Mouse (Mus musculus) CH12.LX (cell line): ENCODE measurements around the gene Abhd15. TPM values are rescaled to one million over a fixed set of nuclear protein-coding genes. Genes with fewer than 3 reads are reported as not detected.

Experiments
- DNase-seq: peaks from one replicate; pipeline ENCODE4 v3.0.0-alpha.2; 2013; ENCODE audit errors: extremely low read depth
- H3K27ac ChIP-seq: 2 replicates; pipeline ENCODE4 v1.5.1; 2012; ENCODE audit warnings: low read depth, mild to moderate bottlenecking, control low read depth, moderate library complexity; ENCODE audit not compliant: insufficient read depth
- H3K27me3 ChIP-seq: replicated peaks from 2 replicates; pipeline ENCODE3; 2012; ENCODE audit warnings: inconsistent platforms
- H3K36me3 ChIP-seq, 2 experiments: replicated peaks in 1 of 2; 2 replicates each; pipeline versions ENCODE3 to v1.6.1; 2012; ENCODE audit warnings: inconsistent platforms in 1 of 2, low read length in 1 of 2, mild to moderate bottlenecking in 1 of 2, mixed read lengths in 1 of 2, moderate library complexity in 1 of 2; ENCODE audit not compliant: control insufficient read depth in 1 of 2, insufficient read depth in 1 of 2
- H3K4me1 ChIP-seq, 2 experiments: 2 replicates each; pipeline ENCODE4 v1.6.1; 2012; ENCODE audit warnings: inconsistent platforms in 1 of 2, moderate library complexity in 1 of 2; ENCODE audit not compliant: insufficient read depth in 2 of 2, control insufficient read depth in 1 of 2
- H3K4me2 ChIP-seq: 2 replicates; pipeline ENCODE4 v1.6.1; 2012; ENCODE audit warnings: low read depth, mild to moderate bottlenecking, control low read depth; ENCODE audit not compliant: poor library complexity, insufficient read depth, severe bottlenecking
- H3K4me3 ChIP-seq, 3 experiments: fragments of 150-350 bp in 1 of 3; sonication (generic) in 1 of 3; replicated peaks in 1 of 3; 2 replicates each; pipeline versions ENCODE3 to v1.5.1; 2011 to 2012; ENCODE audit warnings: low read depth in 2 of 3, low read length in 2 of 3, mild to moderate bottlenecking in 2 of 3, moderate library complexity in 2 of 3, control low read depth in 1 of 3, improper control_type of control experiment in 1 of 3, inconsistent platforms in 1 of 3, mixed read lengths in 1 of 3; ENCODE audit not compliant: poor library complexity in 1 of 3
- H3K79me2 ChIP-seq: replicated peaks from 2 replicates; pipeline ENCODE4 v1.6.1; 2012; ENCODE audit warnings: mild to moderate bottlenecking, moderate library complexity; ENCODE audit not compliant: control insufficient read depth, poor library complexity, insufficient read depth, severe bottlenecking; ENCODE audit errors: extremely low read depth
- H3K9ac ChIP-seq: 2 replicates; pipeline ENCODE4 v1.6.1; 2012; ENCODE audit warnings: low read depth, mild to moderate bottlenecking, control low read depth, moderate library complexity; ENCODE audit not compliant: insufficient read depth
- H3K9me3 ChIP-seq: replicated peaks from 2 replicates; pipeline ENCODE3; 2012; ENCODE audit warnings: low read length, inconsistent platforms, mixed read lengths
- CHD1 ChIP-seq: IDR thresholded peaks from 2 replicates; pipeline ENCODE4 v1.6.1; 2012; ENCODE audit warnings: low read depth, low read length, improper control_type of control experiment, inconsistent platforms
- E2F4 ChIP-seq: IDR thresholded peaks from 2 replicates; pipeline ENCODE4 v1.6.1; 2011; ENCODE audit warnings: low read depth, low read length, improper control_type of control experiment; ENCODE audit not compliant: insufficient replicate concordance
- ELF1 ChIP-seq: IDR thresholded peaks from 2 replicates; pipeline ENCODE4 v1.6.1; 2014; ENCODE audit warnings: low read depth, mild to moderate bottlenecking, inconsistent platforms, low read length, improper control_type of control experiment
- EP300 ChIP-seq: IDR thresholded peaks from 2 replicates; pipeline ENCODE4 v1.6.1; 2011; ENCODE audit warnings: low read length, improper control_type of control experiment
- ETS1 ChIP-seq: conservative IDR thresholded peaks from 2 replicates; pipeline ENCODE4 v1.6.1; 2012; ENCODE audit warnings: low read depth, mild to moderate bottlenecking, inconsistent platforms, low read length, improper control_type of control experiment, moderate library complexity
- IRF4 ChIP-seq: IDR thresholded peaks from 2 replicates; pipeline ENCODE4 v1.6.1; 2014; ENCODE audit warnings: low read depth, mild to moderate bottlenecking, inconsistent platforms, low read length, improper control_type of control experiment
- JUN ChIP-seq: IDR thresholded peaks from 2 replicates; pipeline ENCODE4 v1.6.1; 2011; ENCODE audit warnings: low read depth, mild to moderate bottlenecking, low read length, improper control_type of control experiment, moderate library complexity; ENCODE audit not compliant: insufficient read depth
- MAX ChIP-seq: IDR thresholded peaks from 2 replicates; pipeline ENCODE4 v1.6.1; 2011; ENCODE audit warnings: low read length, improper control_type of control experiment
- MAZ ChIP-seq: IDR thresholded peaks from 2 replicates; pipeline ENCODE4 v1.6.1; 2012; ENCODE audit warnings: low read depth, mild to moderate bottlenecking, inconsistent platforms, low read length, improper control_type of control experiment, moderate library complexity
- TCF12 ChIP-seq: IDR thresholded peaks from 2 replicates; pipeline ENCODE4 v1.6.1; 2014; ENCODE audit warnings: low read depth, mild to moderate bottlenecking, inconsistent platforms, low read length, improper control_type of control experiment
- UBTF ChIP-seq: IDR thresholded peaks from 2 replicates; pipeline ENCODE4 v1.6.1; 2012; ENCODE audit warnings: low read depth, mild to moderate bottlenecking, inconsistent platforms, low read length, improper control_type of control experiment, moderate library complexity
- USF1 ChIP-seq: IDR thresholded peaks from 2 replicates; pipeline ENCODE4 v1.6.1; 2014; ENCODE audit warnings: low read depth, mild to moderate bottlenecking, inconsistent platforms, low read length, improper control_type of control experiment
- USF2 ChIP-seq: conservative IDR thresholded peaks from 2 replicates; pipeline ENCODE4 v1.6.1; 2011; ENCODE audit warnings: low read depth, low read length, improper control_type of control experiment
- ZMIZ1 ChIP-seq: IDR thresholded peaks from 2 replicates; pipeline ENCODE4 v1.6.1; 2012; ENCODE audit warnings: low read depth, mild to moderate bottlenecking, inconsistent platforms, low read length, improper control_type of control experiment
- dilution Hi-C: fragments of 300-500 bp; cut with MboI; formaldehyde crosslinking; loops from 2 replicates; pipeline ENCODE4 v1.14.3; 2020; ENCODE audit warnings: low sequenced_read_pairs; ENCODE audit not compliant: extremely low pct_unique_long_range_greater_than_20kb, extremely low pct_ligation_motif_present
- in situ Hi-C: fragments of 300-500 bp; cut with MboI; formaldehyde crosslinking; loops from 3 replicates; pipeline ENCODE4 v1.14.3; 2019; ENCODE audit warnings: low sequenced_read_pairs, low pct_ligation_motif_present, low pct_unique_long_range_greater_than_20kb, mixed read lengths
- polyA plus RNA-seq: library from polyadenylated mRNA; unstranded; fragments of >175 nt; gene quantifications from 2 replicates; pipeline ENCODE4 v1.2.1, GENCODE M21; 2012; ENCODE audit warnings: low read depth; ENCODE audit not compliant: insufficient read length
- total RNA-seq, 2 experiments: library from RNA; depleted of rRNA; stranded (reverse); fragments of 300-350 nt in 1 of 2; fragments of >200 nt in 1 of 2; gene quantifications; 2 replicates each; pipeline ENCODE4 v1.2.3; 2012 to 2014

Gene Abhd15
- total and polyA plus RNA-seq, 3 experiments: 0.11 to 0.38 (median 0.23) TPM

GRCm38 (mm10) chr11:77486798-77487197, 28.1 kb upstream of the Abhd15 start:
- Histone ChIP-seq H3K27ac (no peak overlapping the region), H3K4me3 (no peak overlapping the region), H3K9me3 (no peaks in the 10 kb centered on the region), H3K27me3 (peaks cover 49% of the 10 kb centered on the region), H3K79me2 (no peaks in the 10 kb centered on the region), H3K9ac (no peak overlapping the region), H3K4me2 (no peak overlapping the region), H3K36me3 (no peaks in the 10 kb centered on the region)
- dilution Hi-C loops: no loop called here
- no peak for DNase-seq
- in situ Hi-C loops: no loop called here
- TF ChIP-seq ZMIZ1 (no peak), MAZ (no peak), ELF1 (no peak), IRF4 (no peak), ETS1 (no peak), EP300 (no peak), UBTF (no peak), USF2 (no peak), E2F4 (no peak), JUN (no peak)
- TF ChIP-seq, all 38 proteins: peak for 0
- H3K4me1 ChIP-seq: peaks cover 6 to 33% of the 10 kb centered on the region in 2 experiments; a peak in 3 of 4 replicates

GRCm38 (mm10) chr11:77488771-77489581, 25.9 kb upstream of the Abhd15 start:
- H3K27ac ChIP-seq: no peak overlapping the region
- peak overlapping the region; percentile 15 to 62 (median 53) for H3K4me3 ChIP-seq
- TF ChIP-seq CHD1: no peak
- 0 out of 2 replicates have a peak, but pooled peaks have one; percentile 24 for TF ChIP-seq MAX
- no peak for TF ChIP-seq MAZ
- TF ChIP-seq TCF12: no peak
- no peak for TF ChIP-seq USF1
- H3K79me2 ChIP-seq: peaks cover 7% of the 10 kb centered on the region
- dilution Hi-C loops (no loop called here), in situ Hi-C loops (no loop called here)
- no peaks in the 10 kb centered on the region for H3K36me3 ChIP-seq
- peak overlapping the region; percentile 83 for H3K4me2 ChIP-seq
- H3K27me3 ChIP-seq: peaks cover 48% of the 10 kb centered on the region
- H3K9ac ChIP-seq: peak overlapping the region; percentile 31
- H3K4me1 ChIP-seq: peaks cover 6 to 29% of the 10 kb centered on the region in 2 experiments; a peak in 3 of 4 replicates
- DNase-seq: no peak
- H3K9me3 ChIP-seq: no peaks in the 10 kb centered on the region
